Mouse (Mus musculus): ENCODE measurements around the gene Cand1.

Cand1 gene

GRCm38 (mm10) chr10:119230074-119230669, 9.7 kb downstream of the Cand1 start:
- TF ChIP-seq POU5F1 (IDR thresholded peaks at IDR 0.05; ENCODE audit: borderline replicate concordance, low read length), result no peak
- TF ChIP-seq NANOG (IDR thresholded peaks at IDR 0.05; ENCODE audit: borderline replicate concordance, low read length), result no peak
- TF ChIP-seq CTCF (conservative IDR thresholded peaks at IDR 0.05; ENCODE audit: low read length), result no peak
- Histone ChIP-seq H3K4me3 (replicated peaks; ENCODE audit: low read length) (no peak overlapping the region), H3K4me1 (replicated peaks; ENCODE audit: low read depth, low read length) (peaks cover 57% of the 10 kb centered on the region), H3K36me3 (ENCODE audit: insufficient read depth, low read length) (peaks cover 52% of the 10 kb centered on the region), H3K27me3 (ENCODE audit: insufficient read depth, low read length) (no peaks in the 10 kb centered on the region), H3K9me3 (ENCODE audit: low read length) (no peaks in the 10 kb centered on the region)

- Histone ChIP-seq H3K36me3 (ENCODE audit: insufficient read depth, low read length) (peaks cover 85% of the 10 kb centered on the region), H3K4me3 (replicated peaks; ENCODE audit: low read length) (no peak overlapping the region), H3K9me3 (ENCODE audit: low read length) (no peaks in the 10 kb centered on the region), H3K4me1 (replicated peaks; ENCODE audit: low read depth, low read length) (peaks cover 35% of the 10 kb centered on the region), H3K27me3 (ENCODE audit: insufficient read depth, low read length) (no peaks in the 10 kb centered on the region)
- no peak for TF ChIP-seq POU5F1 (IDR thresholded peaks at IDR 0.05; ENCODE audit: borderline replicate concordance, low read length)
- TF ChIP-seq CTCF (conservative IDR thresholded peaks at IDR 0.05; ENCODE audit: low read length), result no peak
- TF ChIP-seq NANOG (IDR thresholded peaks at IDR 0.05; ENCODE audit: borderline replicate concordance, low read length), result no peak
These were observed 16.2 kb downstream of the Cand1 start for GRCm38 (mm10) chr10:119223686-119224085.

- Histone ChIP-seq H3K36me3 (ENCODE audit: insufficient read depth, low read length) (peaks cover 95% of the 10 kb centered on the region), H3K4me1 (replicated peaks; ENCODE audit: low read depth, low read length) (peaks cover 38% of the 10 kb centered on the region)
- TF ChIP-seq NANOG (IDR thresholded peaks at IDR 0.05; ENCODE audit: borderline replicate concordance, low read length) (no peak), CTCF (conservative IDR thresholded peaks at IDR 0.05; ENCODE audit: low read length) (no peak), POU5F1 (IDR thresholded peaks at IDR 0.05; ENCODE audit: borderline replicate concordance, low read length) (no peak)
These were observed 18.2 kb downstream of the Cand1 start for GRCm38 (mm10) chr10:119221631-119222030.

GRCm38 (mm10) chr10:119219415-119219814, 20.4 kb downstream of the Cand1 start:
- peaks cover 34% of the 10 kb centered on the region for H3K4me1 ChIP-seq (replicated peaks; ENCODE audit: low read depth, low read length)
- no peaks in the 10 kb centered on the region for H3K27me3 ChIP-seq (ENCODE audit: insufficient read depth, low read length)
- no peak overlapping the region for H3K4me3 ChIP-seq (replicated peaks; ENCODE audit: low read length)
- no peak for TF ChIP-seq CTCF (conservative IDR thresholded peaks at IDR 0.05; ENCODE audit: low read length)
- TF ChIP-seq NANOG (IDR thresholded peaks at IDR 0.05; ENCODE audit: borderline replicate concordance, low read length), result no peak
- TF ChIP-seq POU5F1 (IDR thresholded peaks at IDR 0.05; ENCODE audit: borderline replicate concordance, low read length), result no peak
- H3K9me3 ChIP-seq (ENCODE audit: low read length), result no peaks in the 10 kb centered on the region
- H3K36me3 ChIP-seq (ENCODE audit: insufficient read depth, low read length), result peaks cover 94% of the 10 kb centered on the region

More at GRCm38 (mm10) chr10:119221631-119222030, 18.2 kb downstream of the Cand1 start:
- Histone ChIP-seq H3K9me3 (ENCODE audit: low read length) (no peaks in the 10 kb centered on the region), H3K27me3 (ENCODE audit: insufficient read depth, low read length) (no peaks in the 10 kb centered on the region), H3K4me3 (replicated peaks; ENCODE audit: low read length) (no peak overlapping the region)

GRCm38 (mm10) chr10:119218274-119219080, 21.4 kb downstream of the Cand1 start:
- H3K9me3 ChIP-seq (ENCODE audit: low read length), result no peaks in the 10 kb centered on the region
- TF ChIP-seq POU5F1 (IDR thresholded peaks at IDR 0.05; ENCODE audit: borderline replicate concordance, low read length) (no peak), CTCF (conservative IDR thresholded peaks at IDR 0.05; ENCODE audit: low read length) (no peak), NANOG (IDR thresholded peaks at IDR 0.05; ENCODE audit: borderline replicate concordance, low read length) (no peak)
- H3K4me3 ChIP-seq (replicated peaks; ENCODE audit: low read length), result no peak overlapping the region
- peaks cover 92% of the 10 kb centered on the region for H3K36me3 ChIP-seq (ENCODE audit: insufficient read depth, low read length)
- no peaks in the 10 kb centered on the region for H3K27me3 ChIP-seq (ENCODE audit: insufficient read depth, low read length)
- peaks cover 30% of the 10 kb centered on the region for H3K4me1 ChIP-seq (replicated peaks; ENCODE audit: low read depth, low read length)

GRCm38 (mm10) chr10:119212443-119212842, 27.4 kb downstream of the Cand1 start:
- Histone ChIP-seq H3K36me3 (ENCODE audit: insufficient read depth, low read length) (peaks cover 97% of the 10 kb centered on the region), H3K4me3 (replicated peaks; ENCODE audit: low read length) (no peak overlapping the region), H3K27me3 (ENCODE audit: insufficient read depth, low read length) (no peaks in the 10 kb centered on the region), H3K4me1 (replicated peaks; ENCODE audit: low read depth, low read length) (no peaks in the 10 kb centered on the region; the same call in 1 of the 2 replicates), H3K9me3 (ENCODE audit: low read length) (no peaks in the 10 kb centered on the region)
- no peak for TF ChIP-seq NANOG (IDR thresholded peaks at IDR 0.05; ENCODE audit: borderline replicate concordance, low read length)
- TF ChIP-seq POU5F1 (IDR thresholded peaks at IDR 0.05; ENCODE audit: borderline replicate concordance, low read length), result no peak
- no peak for TF ChIP-seq CTCF (conservative IDR thresholded peaks at IDR 0.05; ENCODE audit: low read length)

GRCm38 (mm10) chr10:119211251-119211650, 28.6 kb downstream of the Cand1 start:
- Histone ChIP-seq H3K9me3 (ENCODE audit: low read length) (no peaks in the 10 kb centered on the region), H3K36me3 (ENCODE audit: insufficient read depth, low read length) (peaks cover 97% of the 10 kb centered on the region), H3K4me3 (replicated peaks; ENCODE audit: low read length) (no peak overlapping the region), H3K4me1 (replicated peaks; ENCODE audit: low read depth, low read length) (no peaks in the 10 kb centered on the region; the same call in 1 of the 2 replicates), H3K27me3 (ENCODE audit: insufficient read depth, low read length) (no peaks in the 10 kb centered on the region)
- TF ChIP-seq POU5F1 (IDR thresholded peaks at IDR 0.05; ENCODE audit: borderline replicate concordance, low read length), result no peak

- Histone ChIP-seq H3K27me3 (ENCODE audit: insufficient read depth, low read length) (no peaks in the 10 kb centered on the region), H3K4me3 (replicated peaks; ENCODE audit: low read length) (no peak overlapping the region), H3K36me3 (ENCODE audit: insufficient read depth, low read length) (peaks cover 96% of the 10 kb centered on the region), H3K4me1 (replicated peaks; ENCODE audit: low read depth, low read length) (peaks cover 20% of the 10 kb centered on the region), H3K9me3 (ENCODE audit: low read length) (no peaks in the 10 kb centered on the region)
- TF ChIP-seq POU5F1 (IDR thresholded peaks at IDR 0.05; ENCODE audit: borderline replicate concordance, low read length) (no peak), NANOG (IDR thresholded peaks at IDR 0.05; ENCODE audit: borderline replicate concordance, low read length) (no peak), CTCF (conservative IDR thresholded peaks at IDR 0.05; ENCODE audit: low read length) (no peak)
These were observed 33.4 kb downstream of the Cand1 start for GRCm38 (mm10) chr10:119206309-119206932.

All from E14TG2a.4 (cell line).